Comparison of ENCODE assay signal across 7 mouse cellular contexts in genomic region chr9:53990921-53991320, GRCm38 (mm10). TPM values are rescaled to one million over a fixed set of nuclear protein-coding genes. Genes with fewer than 3 reads are reported as not detected.
A peak's percentile ranks its signal among the peaks of the same experiment; 100 is the strongest.
DNase-seq lines count a peak whose midpoint lies in the region; ATAC-seq and TF ChIP-seq lines count a peak whose summit lies in the region.

No protein-coding gene starts in this region.

- H3K4me2 ChIP-seq in liver, embryonic 12.5 days: no peak overlapping the region
- no peak overlapping the region for H3K4me2 ChIP-seq in hindbrain, embryonic 15.5 days

- no peaks in the 10 kb centered on the region for H3K4me1 ChIP-seq in liver, embryonic 12.5 days
- H3K4me1 ChIP-seq in hindbrain, embryonic 15.5 days (replicated peaks): no peaks in the 10 kb centered on the region
- H3K4me1 ChIP-seq in lung, adult 2 months (ENCODE audit: control insufficient read depth, insufficient read depth, low read length): no peaks in the 10 kb centered on the region

- H3K9ac ChIP-seq in liver, embryonic 12.5 days: no peak overlapping the region
- H3K9ac ChIP-seq in hindbrain, embryonic 15.5 days: no peak overlapping the region

- no peak for ATAC-seq in liver, embryonic 12.5 days
- ATAC-seq in hindbrain, embryonic 15.5 days (ENCODE audit: low FRiP score, low read depth): peak; percentile 91

- H3K27ac ChIP-seq in liver, embryonic 12.5 days: no peak overlapping the region
- H3K27ac ChIP-seq in hindbrain, embryonic 15.5 days (replicated peaks): no peak overlapping the region

- H3K4me3 ChIP-seq in liver, embryonic 12.5 days: no peak overlapping the region
- H3K4me3 ChIP-seq in hindbrain, embryonic 15.5 days: no peak overlapping the region
- no peak overlapping the region for H3K4me3 ChIP-seq in lung, adult 2 months (replicated peaks; ENCODE audit: extremely low read depth, low read depth, low read length)

- no peaks in the 10 kb centered on the region for H3K27me3 ChIP-seq in liver, embryonic 12.5 days (replicated peaks)
- H3K27me3 ChIP-seq in hindbrain, embryonic 15.5 days: 0 out of 2 replicates have a peak, but pooled peaks cover 3% of the 10 kb centered on the region

- no peak for TF ChIP-seq POLR2A in lung, adult 2 months (IDR thresholded peaks at IDR 0.05; ENCODE audit: borderline replicate concordance, extremely low read depth, low read depth, low read length)

- DNase-seq in liver (peak; percentile 13), NIH3T3 (ENCODE audit: low read depth) (peak; percentile 75)
- DNase-seq in embryo, embryonic 10.5 days (ENCODE audit: low spot score): peak; percentile 86
- DNase-seq in lung, adult 2 months: peak; percentile 6
- DNase-seq in retina, postnatal 1 day: peak; percentile 78

- H3K9me3 ChIP-seq in liver, embryonic 12.5 days (replicated peaks): no peaks in the 10 kb centered on the region
- no peaks in the 10 kb centered on the region for H3K9me3 ChIP-seq in hindbrain, embryonic 15.5 days

- H3K36me3 ChIP-seq in liver, embryonic 12.5 days: no peaks in the 10 kb centered on the region
- H3K36me3 ChIP-seq in hindbrain, embryonic 15.5 days: no peaks in the 10 kb centered on the region

- WGBS in liver, embryonic 12.5 days (ENCODE audit: insufficient replicate concordance): 2% methylated on average over 3 of the region's 3 CpGs
- WGBS in hindbrain, embryonic 15.5 days: 8% methylated on average over 3 of the region's 3 CpGs
- 3% methylated on average over 3 of the region's 3 CpGs for WGBS in lung, adult 2 months

- peak; percentile 64 for TF ChIP-seq CTCF in lung, adult 2 months (IDR thresholded peaks at IDR 0.05; ENCODE audit: insufficient read depth, low read length)

RNA-seq across cellular contexts. Expression of gene Elmod1, which starts 15.8 kb away (rescaled TPM):
- polyA plus RNA-seq in liver, embryonic 12.5 days (2016; fragmentation: Nextera tagmentation; extraction: Ambion mirVana): not detected in 2 replicates
- 17.4 and 22.0 TPM in 2 replicates for polyA plus RNA-seq in hindbrain, embryonic 15.5 days (2015; fragmentation: Nextera tagmentation; extraction: Ambion mirVana)
- 1.7 and 2.6 TPM in 2 replicates for polyA plus RNA-seq in lung, adult 2 months (2012; rRNA removed)

Comparison
In these comparisons a context has a peak if more than half of its experiments do, and no peak if none do; other contexts are left out.
1. DNase-seq: peak in every context shown above with its lines; median percentile 86 in embryo, embryonic 10.5 days; 78 in retina, postnatal 1 day; 75 in NIH3T3; 13 in liver; 6 in lung, adult 2 months.